Mouse (Mus musculus) skeletal muscle tissue, adult 2 months (tissue): ENCODE results near the gene Styxl1.

Source experiments
- DNase-seq: peaks from one replicate; pipeline ENCODE4 v3.0.0-alpha.2; 2012; ENCODE audit warnings: low read depth, low spot score

Gene Styxl1

GRCm38 (mm10) chr5:135702190-135702589 lies 76.0 kb downstream of the Styxl1 start:
- no peak for DNase-seq

GRCm38 (mm10) chr5:135701601-135702000 lies 76.6 kb downstream of the Styxl1 start:
- DNase-seq, result no peak

- no peak for DNase-seq
Measured at GRCm38 (mm10) chr5:135697711-135698111, 80.5 kb downstream of the Styxl1 start.
